Mouse (Mus musculus) brain, embryonic 14.5 days (tissue): ENCODE measurements at regions not wholly inside any gene's neighbourhood (a gene's known extent, or its start where the extent isn't known, plus 50 kb on each side); places are given as distances from the start of the nearest gene placed in this dataset.

ENCODE experiments used
- DNase-seq: peaks from one replicate; pipeline ENCODE4 v3.0.0-alpha.2; 2011; ENCODE audit warnings: low read depth
- CTCF ChIP-seq: fragments of 200-500 bp; IDR thresholded peaks from 2 replicates; pipeline ENCODE4 v1.5.1; 2012; ENCODE audit warnings: inconsistent platforms, mild to moderate bottlenecking, moderate library complexity, borderline replicate concordance; ENCODE audit not compliant: insufficient read depth, insufficient read length; ENCODE audit errors: extremely low read depth
- POLR2A ChIP-seq: fragments of 200-500 bp; IDR thresholded peaks from 2 replicates; pipeline ENCODE4 v1.6.1; 2012; ENCODE audit warnings: mild to moderate bottlenecking, inconsistent platforms, borderline replicate concordance; ENCODE audit not compliant: poor library complexity, insufficient read depth, insufficient read length, severe bottlenecking; ENCODE audit errors: extremely low read depth

DNA sequence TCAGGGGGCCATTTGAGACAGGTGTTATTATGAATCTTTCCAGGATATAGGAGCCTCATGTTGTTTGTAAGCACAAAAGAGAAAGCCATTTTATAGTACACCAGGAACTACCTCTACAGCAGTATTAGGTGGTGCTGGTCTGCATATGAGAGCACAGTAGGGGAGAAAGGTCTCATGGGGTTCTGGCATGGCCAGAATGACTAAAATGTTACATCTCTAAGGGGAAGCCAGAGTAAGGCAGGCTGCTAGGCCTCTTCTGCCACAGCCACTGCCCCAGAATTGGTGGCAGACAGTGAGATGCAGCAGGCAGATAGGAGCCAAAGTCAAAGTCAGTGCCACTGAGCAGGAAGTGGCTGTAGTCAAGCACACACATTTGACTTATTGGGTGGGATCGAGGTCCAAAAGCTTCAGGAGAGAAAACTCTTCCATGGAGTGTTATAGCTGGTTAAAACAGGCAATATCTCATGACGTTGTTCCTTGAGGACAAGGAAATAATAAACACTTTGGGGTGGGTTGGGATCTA, 147.2 kb downstream of the Hira start:
- no peak for TF ChIP-seq CTCF
- no peak for TF ChIP-seq POLR2A
- DNase-seq, result no peak

DNA sequence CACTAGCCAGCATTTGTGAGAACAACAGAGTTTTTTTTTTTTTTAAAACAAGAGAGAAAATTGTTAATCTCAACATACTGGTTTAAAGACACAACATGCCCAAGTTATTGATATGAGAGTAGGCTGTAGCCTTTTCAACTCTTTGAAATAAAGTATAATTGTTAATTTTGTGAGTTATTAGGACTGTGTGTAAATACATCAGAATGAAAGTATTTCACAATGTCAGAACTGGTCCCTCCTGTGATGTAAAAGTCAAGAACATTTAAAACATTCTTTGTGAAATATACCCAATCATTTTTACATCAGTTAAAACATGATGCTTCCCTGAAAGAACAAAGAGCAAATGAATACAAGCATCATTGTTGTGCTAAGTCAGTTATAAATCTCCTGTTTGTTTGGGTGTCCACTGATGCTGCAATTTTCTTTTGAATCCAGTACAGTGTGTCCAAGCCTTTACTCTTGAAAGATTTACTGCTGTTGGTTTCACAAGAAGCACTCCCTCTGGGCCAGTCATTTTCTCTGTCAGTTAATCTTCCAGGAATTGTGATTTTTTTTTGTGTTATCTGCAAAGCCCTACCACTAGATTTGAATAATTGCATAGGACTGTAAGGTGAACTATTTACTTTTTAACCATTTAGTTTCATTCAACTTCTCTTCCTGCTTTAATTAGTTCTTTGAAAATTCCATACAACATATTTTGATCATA, 148.5 kb downstream of the Hira start:
- DNase-seq, result no peak
- TF ChIP-seq CTCF, result no peak
- no peak for TF ChIP-seq POLR2A

DNA sequence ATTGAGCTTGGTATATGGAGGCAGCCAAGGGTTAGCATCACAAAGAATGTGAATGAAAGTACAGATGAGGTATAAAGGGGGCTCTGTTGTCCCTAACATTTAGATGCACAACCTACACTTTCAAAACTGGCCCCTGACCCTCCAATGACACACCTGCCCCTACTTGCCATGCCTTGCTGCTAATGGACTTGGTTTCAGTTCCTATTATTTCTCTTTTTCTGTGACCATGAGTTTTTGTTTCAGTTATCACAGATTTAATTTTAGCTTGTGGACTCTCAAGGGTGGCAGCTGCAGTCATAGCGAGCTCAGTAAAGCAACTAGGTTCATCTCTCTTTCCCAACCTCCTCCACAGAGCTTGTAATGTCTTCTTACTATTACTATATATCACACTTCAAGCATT, 150.3 kb downstream of the Hira start:
- TF ChIP-seq CTCF (no peak), POLR2A (no peak)
- DNase-seq, result no peak

DNA sequence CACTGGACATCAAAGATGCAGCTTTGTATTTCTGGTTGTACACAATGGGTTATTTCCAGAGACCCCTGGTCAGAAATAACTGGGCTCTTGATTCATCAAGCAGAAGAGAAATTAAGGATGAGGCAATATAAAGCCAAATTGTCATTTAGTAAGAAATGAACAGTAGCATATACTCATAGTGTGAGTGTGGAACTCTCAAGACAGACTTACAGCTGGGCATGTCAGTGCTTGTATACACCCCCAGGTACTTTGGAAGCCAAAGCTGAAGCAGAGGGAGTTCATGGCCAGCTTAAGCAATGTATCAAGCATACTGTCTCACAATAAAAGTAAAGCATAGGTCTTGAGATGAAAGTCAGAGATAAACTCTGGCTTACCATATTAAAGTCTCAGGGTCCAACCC, 155.7 kb downstream of the Hira start:
- TF ChIP-seq POLR2A, result no peak
- no peak for TF ChIP-seq CTCF
- no peak for DNase-seq

- TF ChIP-seq CTCF, result no peak
Measured at GRCm38 (mm10) chr16:19035781-19036180, 158.9 kb downstream of the Hira start.

DNA sequence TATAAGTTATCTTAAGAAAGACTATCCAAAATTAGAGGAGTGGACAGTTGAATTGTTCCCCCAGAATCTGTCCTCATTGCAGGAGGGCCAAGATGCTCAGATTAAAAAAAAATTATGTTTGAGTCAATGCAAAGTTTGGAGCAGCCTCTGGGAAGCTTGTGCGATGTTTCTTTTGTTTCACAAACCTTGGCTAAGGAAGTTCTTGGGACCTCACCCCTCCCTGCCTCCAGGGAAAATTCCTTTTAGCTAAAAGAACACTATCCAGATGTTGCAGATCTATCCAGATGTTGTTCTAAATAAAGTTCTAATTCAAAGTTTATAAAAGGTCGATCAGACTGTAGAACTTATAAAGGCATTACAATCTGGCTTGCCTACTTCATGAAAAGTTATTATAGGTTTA, 160.8 kb downstream of the Hira start:
- TF ChIP-seq POLR2A (no peak), CTCF (no peak)
- DNase-seq, result no peak

More at GRCm38 (mm10) chr16:19035781-19036180, 158.9 kb downstream of the Hira start:
- no peak for DNase-seq

GRCm38 (mm10) chr16:19052791-19053190, 176.0 kb downstream of the Hira start:
- TF ChIP-seq CTCF (no peak), POLR2A (no peak)
- no peak for DNase-seq

- no peak for DNase-seq
- TF ChIP-seq POLR2A (no peak), CTCF (no peak)
Measured at GRCm38 (mm10) chr16:19060343-19060742, 183.5 kb downstream of the Hira start.

- TF ChIP-seq CTCF (no peak), POLR2A (no peak)
Measured at GRCm38 (mm10) chr16:19061796-19062195, 185.0 kb downstream of the Hira start.

DNA sequence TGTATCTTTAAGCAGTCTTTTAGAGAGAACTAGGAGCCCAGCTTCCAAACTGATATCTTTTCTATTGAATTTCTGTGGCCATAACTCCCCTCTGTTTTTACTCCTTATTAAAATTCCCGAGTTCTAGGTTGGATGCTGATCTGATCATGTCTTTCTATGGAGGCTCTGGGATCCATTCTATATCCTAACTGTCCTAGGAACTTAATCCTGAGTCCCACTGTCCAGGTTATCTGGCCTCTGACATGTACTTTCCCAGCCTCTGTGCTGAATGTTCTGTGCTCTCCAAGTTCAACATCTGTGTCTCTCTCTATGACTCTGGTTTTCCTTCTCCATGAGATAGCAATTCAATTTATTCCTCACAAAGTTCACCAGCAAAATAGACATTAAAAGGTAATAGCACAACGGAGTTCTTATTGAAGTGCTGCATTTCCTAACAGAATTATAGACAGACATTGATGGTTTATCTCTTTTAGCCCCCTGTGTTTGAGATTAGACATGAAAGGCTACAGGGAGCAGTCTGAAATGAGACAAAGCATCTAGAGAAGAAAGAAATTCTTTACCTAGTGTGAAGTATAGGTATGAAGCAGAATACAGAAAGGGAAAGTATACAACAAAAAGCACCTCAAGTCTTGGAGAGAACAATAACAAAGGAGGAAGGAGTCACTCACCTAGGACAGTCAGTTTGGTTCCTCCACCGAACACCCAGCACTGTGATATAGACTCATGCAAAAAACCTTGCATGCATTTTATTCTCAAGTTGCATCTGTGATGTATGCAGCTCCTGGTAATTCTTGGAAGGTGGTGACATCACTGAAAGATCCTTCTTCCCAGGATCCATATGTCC, 185.9 kb downstream of the Hira start:
- no peak for DNase-seq
- TF ChIP-seq CTCF (no peak), POLR2A (no peak)

More at GRCm38 (mm10) chr16:19061796-19062195, 185.0 kb downstream of the Hira start:
- DNase-seq, result no peak

- no peak for DNase-seq
- TF ChIP-seq POLR2A (no peak), CTCF (no peak)
Measured at GRCm38 (mm10) chr16:19063401-19063762, 186.5 kb downstream of the Hira start.

DNA sequence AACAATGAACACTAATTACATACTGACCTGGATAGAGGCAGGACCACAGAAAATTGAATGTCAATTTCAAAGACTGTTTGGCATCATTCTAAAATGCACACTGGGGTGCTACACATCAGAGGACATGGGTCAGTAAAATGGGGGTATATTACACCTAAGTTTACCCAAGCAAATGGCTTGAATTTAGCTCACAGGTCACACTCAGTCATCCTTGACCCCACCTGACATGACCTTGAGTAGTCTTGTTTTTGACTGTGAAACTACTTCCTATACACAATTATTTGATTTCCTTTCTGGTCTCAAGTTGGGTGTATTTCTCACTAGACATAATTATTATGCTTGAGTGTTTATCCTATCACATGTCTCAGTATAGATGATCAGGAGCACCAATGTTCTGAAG, 187.6 kb downstream of the Hira start:
- DNase-seq, result no peak
- no peak for TF ChIP-seq CTCF
- no peak for TF ChIP-seq POLR2A

GRCm38 (mm10) chr16:19065543-19066141, 188.8 kb downstream of the Hira start:
- no peak for DNase-seq
- no peak for TF ChIP-seq CTCF
- no peak for TF ChIP-seq POLR2A
